Mouse (Mus musculus): ENCODE data around the gene Zbed5.
"Not testable (repeated sequence)": the region's sequence is repeated elsewhere in the genome, so short reads cannot be mapped to it uniquely, and the experiment has no call there.

DNA sequence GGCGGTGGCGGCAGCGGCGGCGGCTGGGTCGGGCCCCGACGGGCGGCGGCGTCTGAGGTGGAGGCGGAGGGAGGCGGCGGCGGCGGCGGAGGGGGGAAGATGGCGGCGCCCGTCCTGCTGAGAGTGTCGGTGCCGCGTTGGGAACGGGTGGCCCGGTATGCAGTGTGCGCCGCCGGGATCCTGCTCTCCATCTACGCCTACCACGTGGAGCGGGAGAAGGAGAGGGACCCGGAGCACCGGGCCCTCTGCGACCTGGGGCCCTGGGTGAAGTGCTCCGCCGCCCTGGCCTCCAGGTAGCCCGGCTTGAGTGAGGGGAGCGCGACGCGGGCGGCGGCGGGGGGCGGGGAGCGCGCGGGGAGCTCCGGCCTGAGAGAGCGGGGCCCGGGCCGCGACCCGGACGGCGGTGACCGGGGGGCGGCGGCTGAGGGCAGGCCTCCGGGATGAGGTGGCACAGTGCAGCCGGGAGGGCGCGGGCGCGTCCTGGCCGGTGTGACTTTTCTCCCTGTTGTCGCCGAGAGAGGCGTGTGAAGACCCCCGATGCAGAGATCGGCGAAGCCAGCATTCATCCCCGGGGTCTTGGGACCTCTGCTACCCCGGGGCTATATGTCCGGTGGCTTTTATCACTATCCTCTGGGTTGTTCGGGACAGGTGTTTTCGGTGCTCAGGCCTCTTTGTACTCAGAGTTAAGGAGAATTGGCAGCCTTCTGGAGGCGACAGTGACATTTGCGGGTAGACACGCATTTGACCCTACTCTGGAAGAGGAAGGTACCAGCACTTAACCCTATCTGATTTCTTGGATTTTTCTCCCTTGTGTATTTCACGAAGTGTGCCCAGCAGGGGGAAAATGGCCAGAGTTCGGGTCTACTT is 46.8 kb downstream of the Zbed5 start:
- not testable (repeated sequence) for TF ChIP-seq GATA1, TAL1 (IDR thresholded peaks at IDR 0.05; ENCODE audit: low read length)
